Mouse (Mus musculus): ENCODE data around the gene Fer.

Gene Fer

DNA sequence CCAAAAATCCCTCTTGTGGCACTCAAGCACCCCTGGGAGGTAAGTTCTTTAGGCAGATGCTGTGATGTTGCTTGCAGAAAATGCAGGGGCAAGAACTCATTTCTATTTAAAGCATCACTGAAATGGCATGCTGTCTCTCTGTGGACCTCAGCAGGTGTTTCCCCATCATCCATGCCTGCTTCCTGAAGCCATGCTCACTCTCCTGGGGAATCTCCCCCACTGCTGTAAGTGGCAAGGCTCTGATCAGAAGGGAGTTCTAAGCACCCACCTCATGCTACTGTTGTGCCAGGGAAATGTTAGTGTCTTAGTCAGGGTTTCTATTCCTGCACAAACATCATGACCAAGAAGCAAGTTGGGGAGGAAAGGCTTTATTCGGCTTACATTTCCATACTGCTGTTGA is 287.9 kb downstream of the Fer start:
- DNase-seq, result no peak

DNA sequence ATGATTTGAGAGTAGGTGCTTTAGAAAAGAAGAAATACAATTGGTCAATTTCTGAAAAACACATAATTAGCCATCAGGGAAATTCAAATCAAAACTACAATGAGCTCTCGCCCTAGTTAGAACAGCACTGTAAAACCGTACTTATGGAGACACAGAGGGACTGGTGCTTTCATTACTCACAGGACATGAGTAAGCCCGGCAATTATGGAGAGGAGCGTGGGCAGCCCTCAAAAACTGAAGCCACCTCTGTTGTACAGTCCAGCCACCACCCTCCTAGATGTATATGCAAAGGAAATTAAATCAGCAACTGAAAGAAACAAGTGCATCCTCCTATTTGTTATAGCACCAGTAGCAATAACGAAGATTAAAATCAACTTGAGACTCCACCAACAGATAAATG is 304.9 kb downstream of the Fer start:
- DNase-seq, result no peak

DNA sequence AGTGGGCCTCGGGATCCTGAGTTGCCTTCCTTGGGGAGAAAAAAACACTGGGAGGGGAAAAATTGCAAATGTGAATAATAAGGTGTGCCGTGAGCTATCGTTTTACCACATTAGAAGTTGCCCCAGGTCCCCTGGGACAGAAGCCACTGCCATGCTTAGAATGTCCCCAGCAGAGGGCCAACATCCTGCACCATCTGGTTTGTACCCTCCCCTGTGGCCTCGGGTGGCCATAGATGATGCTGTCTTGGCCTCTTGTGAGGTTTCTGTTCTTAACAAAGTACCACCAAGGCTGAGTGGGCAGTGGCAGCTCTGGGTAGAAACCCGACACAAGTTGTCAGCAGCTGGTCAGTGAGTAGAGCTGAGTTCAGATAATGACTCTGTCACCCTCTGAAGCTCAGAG is 307.2 kb downstream of the Fer start:
- no peak for DNase-seq

DNA sequence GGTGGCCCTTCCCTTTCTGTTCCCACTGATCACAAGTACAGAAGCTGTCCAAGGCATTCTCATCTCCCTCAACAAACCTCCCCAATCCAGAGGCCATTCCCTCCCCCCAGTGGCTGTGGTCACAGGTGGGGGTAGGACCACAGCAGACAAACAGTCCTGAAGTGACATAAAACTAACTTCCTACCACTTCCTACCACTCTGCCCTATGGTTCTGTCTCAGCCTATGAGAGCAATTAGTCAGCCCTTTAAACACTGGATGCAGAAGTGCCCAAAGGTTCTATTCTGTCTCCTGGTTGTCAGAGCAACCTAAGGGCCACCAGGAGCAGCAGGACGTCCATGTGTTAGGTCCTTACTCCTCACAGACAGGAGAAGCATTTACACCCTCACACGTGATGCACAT is 309.6 kb downstream of the Fer start:
- no peak for DNase-seq

DNA sequence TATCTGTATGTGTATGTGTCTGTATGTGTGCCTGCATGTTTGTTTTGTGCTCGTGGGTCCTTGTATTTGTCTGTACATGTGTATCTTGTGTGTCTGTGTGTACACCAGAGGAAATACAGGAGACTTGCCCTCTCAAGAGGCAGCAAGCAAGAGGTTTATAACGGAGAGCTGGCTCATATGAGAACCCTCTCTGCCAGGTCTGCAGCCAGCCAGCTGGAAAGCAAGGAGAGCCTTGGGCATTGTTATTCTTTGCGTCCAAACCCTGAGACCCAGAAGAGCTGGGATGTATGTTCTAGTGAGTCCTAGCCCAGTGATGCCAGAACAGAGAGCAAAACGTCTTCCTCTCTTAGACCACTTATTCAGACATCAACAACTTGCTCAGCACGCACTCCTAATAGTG is 317.7 kb downstream of the Fer start:
- DNase-seq, result no peak

DNA sequence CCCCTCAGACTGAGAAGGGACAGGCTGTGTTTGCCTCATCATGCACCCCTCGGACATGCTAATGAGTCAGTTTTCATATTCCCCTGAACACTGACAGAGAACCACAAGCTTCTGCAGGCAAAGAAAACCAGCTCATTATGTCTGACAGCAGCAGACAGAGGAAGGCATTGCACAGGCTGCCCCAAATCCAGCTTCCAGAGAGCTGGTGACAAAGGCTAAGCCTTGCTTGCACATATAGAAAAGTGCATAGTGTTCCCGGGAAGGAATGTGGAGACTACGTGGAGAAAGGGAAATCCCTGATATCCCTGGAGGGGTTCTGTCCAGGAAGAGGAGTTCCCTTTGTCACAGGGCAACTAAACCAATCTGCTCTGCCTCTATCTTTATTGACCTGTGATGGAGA is 318.4 kb downstream of the Fer start:
- no peak for DNase-seq

DNA sequence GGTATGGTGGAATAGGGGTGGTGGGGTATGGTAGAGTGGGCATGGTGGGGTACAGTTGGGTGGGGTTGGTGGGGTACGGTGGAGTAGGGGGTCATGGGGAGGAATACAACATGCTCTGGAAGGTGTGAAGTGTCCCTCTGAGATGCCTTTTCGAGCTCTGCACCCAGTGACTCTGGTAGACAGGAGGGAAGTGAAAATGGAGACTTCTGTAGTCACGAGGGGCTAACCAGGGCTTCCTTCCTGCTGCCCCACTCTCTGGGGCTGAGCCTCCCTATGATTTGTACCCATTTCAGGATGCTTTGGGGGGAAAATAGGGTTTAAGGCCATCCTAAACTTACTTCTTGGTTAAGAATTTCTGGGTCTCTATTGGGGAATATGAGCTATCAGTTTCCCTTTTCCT is 319.7 kb downstream of the Fer start:
- DNase-seq, result no peak

DNA sequence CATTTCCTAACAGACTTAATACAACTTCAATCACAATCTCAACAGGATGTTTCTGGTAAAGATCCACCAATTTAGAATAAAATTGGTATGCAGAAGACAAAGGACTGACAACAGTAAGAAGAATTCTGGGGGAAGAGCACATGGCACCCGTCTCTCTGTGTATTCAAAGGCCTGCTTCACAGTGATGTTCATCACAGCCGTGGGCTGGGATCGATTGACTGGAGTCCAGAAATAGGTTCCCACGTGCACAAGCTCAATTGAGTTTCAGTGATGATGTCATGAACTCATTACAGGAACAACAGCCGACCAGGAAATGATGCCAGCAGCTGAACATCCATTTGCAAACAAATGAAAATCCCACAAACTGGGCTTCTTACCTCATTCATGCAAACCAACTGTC is 320.3 kb downstream of the Fer start:
- DNase-seq, result no peak
